Mouse (Mus musculus): ENCODE data around the gene Emilin1. TPM values are rescaled to one million over a fixed set of nuclear protein-coding genes. Genes with fewer than 3 reads are reported as not detected.

Gene Emilin1
- polyA plus RNA-seq, 1 experiment, result 83.9 TPM

DNA sequence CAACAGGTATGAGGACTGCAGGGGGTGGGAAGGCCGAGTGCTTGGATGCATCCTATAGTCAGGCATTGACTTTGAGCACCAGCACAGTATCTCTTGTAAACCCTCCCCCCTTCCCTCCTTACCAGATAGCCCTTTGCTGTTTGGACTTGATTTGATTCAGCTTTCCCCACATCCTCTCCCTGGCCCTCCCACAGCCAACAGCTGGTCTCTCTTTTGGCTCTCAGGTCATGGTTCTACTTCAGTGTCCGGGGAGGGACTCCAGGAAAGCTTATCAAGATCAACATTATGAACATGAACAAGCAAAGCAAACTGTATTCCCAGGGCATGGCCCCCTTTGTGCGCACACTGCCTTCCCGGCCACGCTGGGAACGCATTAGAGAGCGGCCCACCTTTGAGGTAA lies 22.8 kb upstream of the Emilin1 start:
- no peak overlapping the region for H3K4me3 ChIP-seq (ENCODE audit: extremely low read depth, insufficient read depth, insufficient read length)
- H3K36me3 ChIP-seq (ENCODE audit: control insufficient read depth, insufficient read depth, low read length), result peaks cover 6% of the 10 kb centered on the region
- no peak for TF ChIP-seq POLR2A (IDR thresholded peaks at IDR 0.05; ENCODE audit: low read depth, low read length)
- TF ChIP-seq CTCF (IDR thresholded peaks at IDR 0.05; ENCODE audit: extremely low read depth, insufficient read depth, insufficient read length, insufficient replicate concordance), result no peak
- DNase-seq (ENCODE audit: low read depth in 1 of 2, low spot score in 2 of 2), result no peak
- WGBS, result 91% methylated on average over 7 of the region's 7 CpGs
- no peaks in the 10 kb centered on the region for H3K27me3 ChIP-seq (ENCODE audit: control insufficient read depth, insufficient read depth, low read length)
- H3K27ac ChIP-seq (ENCODE audit: insufficient read depth, low read length), result no peak overlapping the region
- H3K4me1 ChIP-seq (ENCODE audit: control insufficient read depth, insufficient read depth, insufficient read length), result no peaks in the 10 kb centered on the region; the same call in 1 of the 2 replicates

DNA sequence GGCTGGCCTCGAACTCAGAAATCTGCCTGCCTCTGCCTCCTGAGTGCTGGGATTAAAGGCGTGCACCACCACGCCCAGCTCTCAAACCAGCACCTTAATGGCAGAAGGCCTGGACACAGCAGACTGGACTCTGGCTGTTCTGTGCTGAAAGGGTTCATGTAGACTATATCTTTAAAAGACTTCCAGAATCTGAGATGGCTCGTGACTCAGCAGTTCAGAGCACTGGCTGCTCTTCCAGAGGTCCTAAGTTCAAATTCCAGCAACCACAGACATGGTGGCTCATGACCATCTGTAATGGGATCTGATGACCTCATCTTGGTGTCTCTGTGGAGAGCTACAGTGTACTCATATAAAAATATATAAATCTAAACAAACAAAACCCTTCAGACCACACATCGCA lies 11.3 kb upstream of the Emilin1 start:
- H3K4me3 ChIP-seq (ENCODE audit: extremely low read depth, insufficient read depth, insufficient read length), result no peak overlapping the region
- H3K27me3 ChIP-seq (ENCODE audit: control insufficient read depth, insufficient read depth, low read length), result no peaks in the 10 kb centered on the region
- WGBS, result 94% methylated on average over 5 of the region's 5 CpGs
- H3K27ac ChIP-seq (ENCODE audit: insufficient read depth, low read length), result no peak overlapping the region
- no peak for DNase-seq (ENCODE audit: low read depth in 1 of 2, low spot score in 2 of 2)
- TF ChIP-seq CTCF (IDR thresholded peaks at IDR 0.05; ENCODE audit: extremely low read depth, insufficient read depth, insufficient read length, insufficient replicate concordance), result no peak
- TF ChIP-seq POLR2A (IDR thresholded peaks at IDR 0.05; ENCODE audit: low read depth, low read length), result no peak
- H3K4me1 ChIP-seq (ENCODE audit: control insufficient read depth, insufficient read depth, insufficient read length), result no peaks in the 10 kb centered on the region
- H3K36me3 ChIP-seq (ENCODE audit: control insufficient read depth, insufficient read depth, low read length), result peaks cover 20% of the 10 kb centered on the region

DNA sequence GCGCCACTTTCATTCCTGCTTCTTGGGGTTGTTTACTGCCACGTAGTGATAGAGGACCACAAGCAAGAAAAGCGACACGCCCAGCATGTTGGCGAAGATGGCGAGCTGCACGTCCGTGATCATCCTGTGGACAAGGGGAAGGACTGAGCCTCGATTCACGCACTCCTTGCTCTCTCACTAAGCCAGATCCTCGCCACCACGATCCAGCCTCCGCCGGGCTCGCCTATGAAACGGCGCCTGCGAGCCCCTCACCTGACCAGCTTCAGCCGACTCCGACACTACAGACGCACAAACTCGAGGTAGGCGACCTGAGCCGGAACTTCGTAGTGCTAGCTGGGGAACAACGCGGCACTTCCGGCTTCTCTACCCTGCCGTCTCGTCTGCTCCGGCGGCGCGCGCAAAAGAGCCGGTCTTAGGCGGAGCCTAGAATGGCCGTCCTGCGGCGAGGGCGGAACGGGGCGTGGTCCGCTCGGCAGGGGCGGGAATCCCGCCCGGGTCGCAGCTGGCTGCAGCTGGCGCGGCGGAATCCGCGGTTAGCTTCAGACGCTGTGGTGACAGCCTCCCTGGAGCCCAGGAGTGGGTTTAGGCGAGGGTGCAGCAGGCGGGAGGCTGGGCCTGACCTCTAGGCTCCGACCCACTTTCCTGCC lies 5.7 kb upstream of the Emilin1 start, which contains the start of gene Ost4:
Gene Ost4 (minus strand): TSS at position 376 of the 647 bp plus-strand sequence.
- Histone ChIP-seq H3K4me1 (ENCODE audit: control insufficient read depth, insufficient read depth, insufficient read length) (no peaks in the 10 kb centered on the region; the same call in 1 of the 2 replicates), H3K27ac (ENCODE audit: insufficient read depth, low read length) (peak within 1 kb of the TSS; percentile 82), H3K4me3 (ENCODE audit: extremely low read depth, insufficient read depth, insufficient read length) (peak within 1 kb of the TSS; percentile 85), H3K36me3 (ENCODE audit: control insufficient read depth, insufficient read depth, low read length) (peaks cover 15% of the 10 kb centered on the region), H3K27me3 (ENCODE audit: control insufficient read depth, insufficient read depth, low read length) (no peaks in the 10 kb centered on the region)
- DNase-seq (ENCODE audit: low read depth in 1 of 2, low spot score in 2 of 2), result peak; percentile 91 to 97
- under 1% methylated on average over 58 of the region's 58 CpGs for WGBS
- TF ChIP-seq POLR2A (IDR thresholded peaks at IDR 0.05; ENCODE audit: low read depth, low read length) (peak; percentile 72), CTCF (IDR thresholded peaks at IDR 0.05; ENCODE audit: extremely low read depth, insufficient read depth, insufficient read length, insufficient replicate concordance) (no peak)

DNA sequence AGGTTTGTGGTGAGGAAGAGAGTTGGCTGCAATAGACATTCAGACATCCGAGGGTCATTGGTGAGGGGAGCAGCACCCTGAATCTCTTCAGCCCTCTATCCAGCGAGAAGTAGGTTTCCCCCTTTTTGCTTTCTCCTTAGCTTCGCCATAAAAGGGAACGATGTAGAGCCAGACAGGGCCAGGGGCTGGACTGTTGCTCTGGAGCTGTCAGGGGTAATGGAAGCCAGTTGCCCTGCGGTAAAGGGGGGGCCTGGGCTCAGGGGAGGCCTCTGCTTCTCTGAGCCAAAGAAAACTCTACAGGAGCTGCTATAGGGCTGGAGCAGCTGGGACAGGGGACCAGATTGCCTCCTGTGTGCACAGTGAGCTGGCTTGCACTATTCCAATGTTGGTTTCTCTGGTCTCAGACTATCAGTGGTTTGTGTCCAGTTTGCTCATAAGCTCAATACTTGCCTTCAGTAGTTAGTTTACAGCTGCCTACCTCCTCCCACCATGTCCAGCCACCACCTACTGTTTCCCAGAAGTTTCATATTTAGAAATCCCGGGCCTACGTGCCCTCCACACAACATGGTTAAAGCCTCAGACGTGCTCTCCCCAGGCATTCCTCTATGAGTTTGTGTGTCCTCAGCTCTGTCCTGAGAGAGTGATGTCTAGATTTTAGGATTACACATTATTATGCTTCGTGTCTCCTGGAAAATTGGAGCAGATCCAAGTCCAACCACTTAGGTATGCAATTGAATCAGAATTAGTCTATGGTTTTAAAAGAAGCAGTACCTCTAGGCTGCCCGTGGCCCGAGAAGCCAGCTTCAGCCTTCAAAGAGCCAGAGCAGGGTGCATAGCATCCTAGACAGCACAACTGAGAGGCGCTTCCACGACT lies 4.5 kb upstream of the Emilin1 start:
- 61% methylated on average over 13 of the region's 13 CpGs for WGBS
- no peaks in the 10 kb centered on the region for H3K27me3 ChIP-seq (ENCODE audit: control insufficient read depth, insufficient read depth, low read length)
- TF ChIP-seq CTCF (IDR thresholded peaks at IDR 0.05; ENCODE audit: extremely low read depth, insufficient read depth, insufficient read length, insufficient replicate concordance), result no peak
- no peak for TF ChIP-seq POLR2A (IDR thresholded peaks at IDR 0.05; ENCODE audit: low read depth, low read length)
- no peaks in the 10 kb centered on the region; the same call in 1 of the 2 replicates for H3K4me1 ChIP-seq (ENCODE audit: control insufficient read depth, insufficient read depth, insufficient read length)
- H3K36me3 ChIP-seq (ENCODE audit: control insufficient read depth, insufficient read depth, low read length), result peaks cover 12% of the 10 kb centered on the region
- DNase-seq (ENCODE audit: low read depth in 1 of 2, low spot score in 2 of 2), result no peak
- H3K4me3 ChIP-seq (ENCODE audit: extremely low read depth, insufficient read depth, insufficient read length), result no peak overlapping the region
- peak overlapping the region; percentile 8; the same call in 1 of the 2 replicates for H3K27ac ChIP-seq (ENCODE audit: insufficient read depth, low read length)

DNA sequence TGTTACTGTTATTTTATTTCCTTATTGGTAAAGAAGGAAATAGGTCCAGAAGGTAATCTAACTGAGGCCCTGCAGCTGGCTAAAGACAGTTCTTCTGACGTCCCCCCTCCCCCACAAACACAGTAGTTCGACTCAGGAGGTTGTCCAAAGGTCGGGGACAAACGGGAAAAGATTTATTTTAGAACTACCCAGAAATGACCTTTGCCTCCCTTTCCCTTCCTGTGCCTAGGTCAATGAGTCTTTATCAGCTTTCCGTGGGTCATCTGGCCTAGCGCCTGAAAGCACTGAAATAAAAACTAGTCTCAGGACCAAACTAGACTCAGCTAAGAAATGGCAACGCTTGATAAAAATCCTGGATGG lies 3.9 kb upstream of the Emilin1 start:
- Histone ChIP-seq H3K4me3 (ENCODE audit: extremely low read depth, insufficient read depth, insufficient read length) (no peak overlapping the region), H3K27ac (ENCODE audit: insufficient read depth, low read length) (no peak overlapping the region), H3K36me3 (ENCODE audit: control insufficient read depth, insufficient read depth, low read length) (peaks cover 10% of the 10 kb centered on the region), H3K4me1 (ENCODE audit: control insufficient read depth, insufficient read depth, insufficient read length) (no peaks in the 10 kb centered on the region; the same call in 1 of the 2 replicates), H3K27me3 (ENCODE audit: control insufficient read depth, insufficient read depth, low read length) (no peaks in the 10 kb centered on the region)
- TF ChIP-seq POLR2A (IDR thresholded peaks at IDR 0.05; ENCODE audit: low read depth, low read length) (no peak), CTCF (IDR thresholded peaks at IDR 0.05; ENCODE audit: extremely low read depth, insufficient read depth, insufficient read length, insufficient replicate concordance) (no peak)
- WGBS, result 69% methylated on average over 7 of the region's 7 CpGs
- DNase-seq (ENCODE audit: low read depth in 1 of 2, low spot score in 2 of 2), result no peak

DNA sequence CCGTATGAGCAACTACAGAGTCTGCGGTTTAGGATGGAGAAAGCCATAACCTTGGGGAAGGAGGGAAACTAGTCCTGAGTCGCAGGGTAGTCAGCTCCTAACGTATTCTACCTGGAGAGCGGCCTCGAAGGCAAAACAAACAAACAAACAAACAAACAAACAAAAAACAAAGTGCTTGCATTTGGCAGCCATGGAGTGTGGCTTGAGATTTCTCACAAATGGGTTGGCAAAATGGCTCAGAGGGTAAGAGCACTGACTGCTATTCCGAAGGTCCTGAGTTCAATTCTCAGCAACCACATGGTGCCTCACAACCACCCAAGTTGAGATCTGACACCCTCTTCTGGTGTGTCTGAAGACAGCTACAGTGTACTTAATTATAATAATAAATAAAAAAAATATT lies 3.3 kb upstream of the Emilin1 start:
- TF ChIP-seq POLR2A (IDR thresholded peaks at IDR 0.05; ENCODE audit: low read depth, low read length) (no peak), CTCF (IDR thresholded peaks at IDR 0.05; ENCODE audit: extremely low read depth, insufficient read depth, insufficient read length, insufficient replicate concordance) (no peak)
- no peak overlapping the region for H3K27ac ChIP-seq (ENCODE audit: insufficient read depth, low read length)
- no peaks in the 10 kb centered on the region for H3K27me3 ChIP-seq (ENCODE audit: control insufficient read depth, insufficient read depth, low read length)
- peaks cover 5% of the 10 kb centered on the region for H3K36me3 ChIP-seq (ENCODE audit: control insufficient read depth, insufficient read depth, low read length)
- H3K4me3 ChIP-seq (ENCODE audit: extremely low read depth, insufficient read depth, insufficient read length), result no peak overlapping the region
- no peak for DNase-seq (ENCODE audit: low read depth in 1 of 2, low spot score in 2 of 2)
- 87% methylated on average over 7 of the region's 7 CpGs for WGBS
- H3K4me1 ChIP-seq (ENCODE audit: control insufficient read depth, insufficient read depth, insufficient read length), result no peaks in the 10 kb centered on the region; the same call in 1 of the 2 replicates
